Mouse (Mus musculus): Measurements from ENCODE around the gene Pde1c. TPM values are rescaled to one million over a fixed set of nuclear protein-coding genes. Genes with fewer than 3 reads are reported as not detected.

Pde1c gene
- polyA plus RNA-seq, 1 experiment from 2014 or later: 3.2 TPM

DNA sequence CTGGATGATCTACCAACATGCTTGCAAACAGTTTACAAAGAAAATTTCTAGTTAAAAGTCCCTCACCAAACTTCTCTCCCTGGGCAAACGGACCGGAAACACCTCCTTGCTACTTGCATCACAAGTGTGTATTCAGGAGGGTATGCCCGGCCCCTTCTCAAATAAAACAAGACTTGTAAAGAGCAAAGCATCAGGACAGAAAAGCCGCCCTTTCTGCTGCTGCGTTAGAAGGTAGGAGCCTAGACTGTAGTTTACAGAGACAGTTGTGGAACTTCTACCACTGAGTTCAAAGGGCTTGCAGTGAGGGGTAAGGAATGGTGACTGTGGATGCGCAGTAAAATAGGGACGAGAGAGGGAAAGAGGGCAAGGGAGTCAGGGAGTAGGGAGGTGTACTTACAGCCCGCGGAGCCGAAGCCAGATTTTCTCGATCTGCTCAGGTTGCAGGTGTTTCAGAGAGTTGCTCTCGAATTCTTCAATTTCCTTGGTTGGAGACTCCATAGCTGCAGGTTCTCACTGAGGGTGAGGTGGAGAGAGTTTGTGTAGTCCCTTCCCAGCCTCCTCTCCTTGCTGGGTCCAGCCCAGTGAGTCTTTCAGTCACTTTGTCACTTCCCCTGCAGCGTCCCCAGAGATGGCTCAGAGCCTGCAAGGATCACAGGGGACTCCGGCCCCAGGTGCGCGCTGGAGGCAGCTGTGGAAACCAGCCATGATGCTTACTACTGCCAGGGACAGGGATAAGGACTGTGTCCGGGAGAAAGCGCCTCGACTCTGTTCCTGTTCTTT is 207.4 kb downstream of the Pde1c start:
- Histone ChIP-seq H3K4me3 (peak overlapping the region; percentile 42), H3K36me3 (no peaks in the 10 kb centered on the region), H3K9ac (peak overlapping the region; percentile 59), H3K9me3 (no peaks in the 10 kb centered on the region), H3K4me1 (peaks cover 20% of the 10 kb centered on the region), H3K27me3 (peaks cover 41% of the 10 kb centered on the region), H3K27ac (no peak overlapping the region), H3K4me2 (replicated peaks) (peak overlapping the region; percentile 73)
- ATAC-seq (ENCODE audit: low FRiP score, low read depth): no peak; the same call in 1 of the 2 replicates
- WGBS: under 1% methylated on average over 19 of the region's 19 CpGs

DNA sequence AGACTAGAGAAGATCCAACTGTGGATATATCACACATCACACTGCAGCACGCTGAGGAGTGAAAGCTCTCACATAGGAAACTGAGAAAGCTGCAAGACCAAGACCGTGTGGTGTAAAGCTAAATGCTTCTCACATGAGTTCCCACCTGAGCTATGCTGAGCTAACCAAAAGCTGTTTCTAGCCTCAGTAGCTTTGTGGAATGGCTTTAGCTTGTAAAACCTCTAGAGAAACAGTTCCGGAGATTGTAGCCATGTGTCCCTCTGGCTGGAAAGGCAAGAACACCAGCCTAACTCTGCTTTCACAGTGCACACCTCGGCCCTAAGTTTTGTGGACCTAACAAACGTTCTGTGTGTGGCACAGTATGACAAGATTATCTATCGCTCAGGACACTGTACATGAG is 208.8 kb downstream of the Pde1c start:
- no peak overlapping the region for H3K27ac ChIP-seq
- peaks cover 20% of the 10 kb centered on the region for H3K4me1 ChIP-seq
- 51% methylated on average over 6 of the region's 6 CpGs for WGBS
- H3K4me3 ChIP-seq: no peak overlapping the region
- ATAC-seq (ENCODE audit: low FRiP score, low read depth): no peak
- no peaks in the 10 kb centered on the region for H3K36me3 ChIP-seq
- H3K9ac ChIP-seq: no peak overlapping the region
- H3K4me2 ChIP-seq (replicated peaks): peak overlapping the region; percentile 73
- H3K9me3 ChIP-seq: no peaks in the 10 kb centered on the region
- peaks cover 41% of the 10 kb centered on the region for H3K27me3 ChIP-seq

DNA sequence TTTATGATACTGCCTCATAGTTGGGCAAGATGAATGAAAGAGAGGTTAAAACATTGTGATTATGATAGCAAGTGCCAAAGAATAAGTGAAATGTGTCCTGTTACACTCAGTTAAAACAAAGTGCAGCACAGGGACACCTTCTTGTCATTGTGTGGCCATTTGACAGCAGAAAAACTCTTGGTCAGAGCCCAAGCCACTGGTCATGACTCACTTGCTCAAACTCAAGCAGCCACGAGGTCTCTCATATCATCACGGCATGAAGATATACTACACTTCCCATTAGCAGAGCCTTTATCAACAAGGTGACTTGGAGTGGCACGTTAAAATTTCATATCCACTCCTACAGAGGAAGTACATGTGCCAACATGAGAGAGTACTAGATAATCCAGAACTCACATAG is 209.8 kb downstream of the Pde1c start:
- no peaks in the 10 kb centered on the region for H3K9me3 ChIP-seq
- H3K36me3 ChIP-seq: no peaks in the 10 kb centered on the region
- H3K4me3 ChIP-seq: no peak overlapping the region
- ATAC-seq (ENCODE audit: low FRiP score, low read depth): no peak
- H3K9ac ChIP-seq: no peak overlapping the region
- no peak overlapping the region for H3K27ac ChIP-seq
- H3K27me3 ChIP-seq: peaks cover 39% of the 10 kb centered on the region
- no peak overlapping the region for H3K4me2 ChIP-seq (replicated peaks)
- WGBS: 90% methylated on average over 3 of the region's 3 CpGs
- H3K4me1 ChIP-seq: peaks cover 20% of the 10 kb centered on the region

DNA sequence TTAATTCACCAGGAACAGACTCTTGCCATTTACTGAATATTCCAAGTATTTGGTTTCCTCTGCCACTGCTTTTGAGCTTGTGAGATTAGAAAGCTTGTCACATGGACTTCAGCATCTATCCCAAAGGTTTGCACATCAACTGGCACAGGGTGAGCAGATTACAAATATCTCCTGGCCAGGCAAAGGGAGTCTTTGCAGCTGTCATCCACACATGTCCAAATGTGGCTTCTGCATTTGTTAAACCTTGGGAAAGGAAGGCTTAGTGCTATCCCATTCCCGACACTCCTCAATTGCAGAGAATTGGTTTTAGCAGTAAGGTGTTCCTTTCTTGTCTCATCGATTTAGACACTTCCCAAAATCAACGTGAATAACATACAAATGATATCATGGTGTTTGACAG is 221.7 kb downstream of the Pde1c start:
- H3K4me1 ChIP-seq: 0 out of 2 replicates have a peak, but pooled peaks cover 6% of the 10 kb centered on the region
- no peaks in the 10 kb centered on the region for H3K27me3 ChIP-seq
- ATAC-seq (ENCODE audit: low FRiP score, low read depth): no peak
- H3K4me2 ChIP-seq (replicated peaks): no peak overlapping the region
- no peaks in the 10 kb centered on the region for H3K36me3 ChIP-seq
- no peak overlapping the region for H3K4me3 ChIP-seq
- WGBS: 80% methylated on average over 3 of the region's 3 CpGs
- H3K27ac ChIP-seq: no peak overlapping the region; the same call in 1 of the 2 replicates
- H3K9me3 ChIP-seq: no peaks in the 10 kb centered on the region
- H3K9ac ChIP-seq: no peak overlapping the region

DNA sequence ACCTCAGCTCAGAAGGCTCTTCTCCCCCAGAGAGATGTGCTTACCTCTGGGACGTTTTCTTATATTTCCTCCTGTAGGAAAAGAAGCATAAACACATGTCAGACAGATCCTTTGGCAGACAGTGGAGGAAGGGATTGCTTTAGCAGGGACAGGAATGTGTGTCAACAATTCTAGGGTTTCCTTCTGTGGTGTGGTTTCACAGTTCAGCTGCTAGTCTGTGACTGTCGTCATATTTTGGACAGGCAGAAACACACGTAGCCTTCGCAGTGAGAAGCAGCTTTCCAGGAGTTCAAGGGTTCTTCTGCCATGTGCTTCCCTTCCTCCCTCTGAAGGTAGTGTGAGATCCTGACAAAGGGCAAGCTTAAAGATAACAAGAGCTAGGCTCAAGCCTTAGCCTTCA is 223.8 kb downstream of the Pde1c start:
- WGBS: 55% methylated on average over 4 of the region's 4 CpGs
- Histone ChIP-seq H3K9ac (no peak overlapping the region), H3K9me3 (no peaks in the 10 kb centered on the region), H3K27ac (no peak overlapping the region), H3K4me3 (no peak overlapping the region), H3K4me2 (replicated peaks) (no peak overlapping the region), H3K36me3 (no peaks in the 10 kb centered on the region), H3K27me3 (no peaks in the 10 kb centered on the region), H3K4me1 (0 out of 2 replicates have a peak, but pooled peaks cover 6% of the 10 kb centered on the region)
- peak; percentile 58 for ATAC-seq (ENCODE audit: low FRiP score, low read depth)

DNA sequence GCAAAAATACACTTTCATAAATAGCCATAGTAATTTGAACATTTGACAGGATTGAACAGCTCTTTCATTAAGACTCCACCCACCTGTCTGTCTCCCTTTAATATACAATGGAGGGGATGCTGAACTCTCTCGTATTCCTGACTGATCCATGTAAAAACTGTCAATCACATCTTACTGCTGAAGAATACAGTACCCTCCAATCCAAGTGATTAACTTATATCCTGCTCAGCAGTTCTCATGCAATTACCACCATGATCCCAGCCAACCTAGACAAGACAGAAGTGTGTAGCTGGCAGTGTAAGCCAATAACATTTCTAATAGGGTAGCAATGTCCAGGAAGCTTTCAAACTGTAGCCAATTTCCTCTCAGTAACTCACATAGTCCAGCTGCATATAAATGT is 226.9 kb downstream of the Pde1c start:
- ATAC-seq (ENCODE audit: low FRiP score, low read depth): no peak
- Histone ChIP-seq H3K9ac (no peak overlapping the region), H3K4me3 (no peak overlapping the region), H3K27ac (no peak overlapping the region), H3K4me1 (no peaks in the 10 kb centered on the region), H3K4me2 (replicated peaks) (no peak overlapping the region), H3K36me3 (no peaks in the 10 kb centered on the region), H3K27me3 (no peaks in the 10 kb centered on the region), H3K9me3 (no peaks in the 10 kb centered on the region)
- WGBS: 70% methylated on average over 1 of the region's 1 CpGs

DNA sequence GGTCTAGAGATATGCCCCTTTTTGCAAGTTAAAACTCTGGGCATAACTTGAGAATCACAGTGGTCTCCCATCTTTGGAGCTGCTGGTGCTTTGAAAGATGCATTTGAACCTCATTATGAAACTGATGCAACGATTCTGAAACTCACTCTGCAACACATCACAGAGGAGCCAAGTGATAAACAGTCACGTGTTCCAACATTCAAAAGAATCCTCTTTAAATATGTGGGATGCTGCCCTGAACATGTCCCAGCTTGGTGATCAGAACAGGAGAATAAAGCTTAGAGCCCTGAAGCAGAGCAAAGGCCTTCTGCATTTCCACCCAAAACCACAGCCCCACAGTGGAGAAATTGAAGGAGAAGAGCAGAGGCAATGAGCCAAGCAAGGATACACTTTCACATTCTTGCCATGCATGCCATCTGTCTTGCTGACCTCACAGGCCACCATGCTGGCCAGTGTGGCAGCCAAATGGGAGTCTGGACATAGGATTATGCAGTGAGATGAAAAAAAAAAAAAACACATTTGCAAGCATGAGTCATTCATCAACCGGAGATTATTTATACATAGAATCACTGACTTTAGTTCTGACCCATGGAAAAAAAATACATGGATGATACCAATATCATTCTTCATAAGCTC is 233.0 kb downstream of the Pde1c start:
- WGBS: 77% methylated on average over 3 of the region's 3 CpGs
- Histone ChIP-seq H3K4me1 (no peaks in the 10 kb centered on the region), H3K27me3 (no peaks in the 10 kb centered on the region), H3K27ac (no peak overlapping the region), H3K36me3 (no peaks in the 10 kb centered on the region), H3K4me3 (no peak overlapping the region), H3K4me2 (replicated peaks) (no peak overlapping the region), H3K9me3 (no peaks in the 10 kb centered on the region), H3K9ac (no peak overlapping the region)
- ATAC-seq (ENCODE audit: low FRiP score, low read depth): no peak

DNA sequence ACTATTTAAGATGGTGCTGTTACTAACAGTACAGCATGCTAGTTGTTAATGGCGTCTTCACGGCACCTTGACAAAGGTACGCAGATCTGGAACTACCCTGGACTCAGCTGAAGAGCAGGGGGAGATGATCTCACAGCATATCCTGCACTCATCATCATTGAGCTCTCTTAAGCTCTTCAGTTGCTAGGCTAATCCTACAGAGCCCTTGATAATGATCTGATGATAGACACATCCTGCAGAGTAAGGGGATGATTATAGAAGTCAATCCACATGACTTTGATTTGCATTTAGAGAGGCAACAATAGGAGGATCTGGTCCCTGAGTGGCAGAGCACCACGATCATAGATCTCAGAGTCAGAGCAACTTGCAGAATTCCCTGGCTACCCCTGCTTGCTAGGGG is 236.8 kb downstream of the Pde1c start:
- H3K27ac ChIP-seq: no peak overlapping the region
- H3K4me1 ChIP-seq: no peaks in the 10 kb centered on the region
- WGBS: 83% methylated on average over 4 of the region's 4 CpGs
- H3K9ac ChIP-seq: no peak overlapping the region
- ATAC-seq (ENCODE audit: low FRiP score, low read depth): no peak
- H3K4me3 ChIP-seq: no peak overlapping the region
- no peaks in the 10 kb centered on the region for H3K27me3 ChIP-seq
- no peaks in the 10 kb centered on the region for H3K9me3 ChIP-seq
- H3K36me3 ChIP-seq: no peaks in the 10 kb centered on the region
- H3K4me2 ChIP-seq (replicated peaks): no peak overlapping the region

DNA sequence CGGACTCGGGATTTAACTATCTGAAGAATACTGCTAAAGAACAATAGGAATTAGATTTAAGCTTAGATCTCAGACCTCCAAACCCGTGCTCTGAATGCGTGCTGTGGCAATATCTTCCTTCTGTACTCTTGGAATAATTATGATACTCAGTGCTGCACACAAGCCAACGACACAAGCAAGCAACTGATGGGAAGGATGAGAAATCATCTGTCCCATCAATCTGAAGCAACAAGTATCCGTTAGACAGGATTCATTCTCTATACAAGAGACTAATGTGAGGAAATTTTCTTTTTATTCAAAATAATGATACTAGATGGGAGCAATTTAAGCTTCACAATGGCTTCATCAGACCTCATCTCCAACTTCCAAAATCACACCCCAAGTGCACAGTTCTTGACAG is 237.5 kb downstream of the Pde1c start:
- H3K4me2 ChIP-seq (replicated peaks): no peak overlapping the region
- H3K27me3 ChIP-seq: no peaks in the 10 kb centered on the region
- no peaks in the 10 kb centered on the region for H3K36me3 ChIP-seq
- no peak overlapping the region for H3K9ac ChIP-seq
- 88% methylated on average over 6 of the region's 6 CpGs for WGBS
- ATAC-seq (ENCODE audit: low FRiP score, low read depth): no peak
- no peak overlapping the region for H3K27ac ChIP-seq
- H3K9me3 ChIP-seq: no peaks in the 10 kb centered on the region
- no peaks in the 10 kb centered on the region for H3K4me1 ChIP-seq
- no peak overlapping the region for H3K4me3 ChIP-seq

DNA sequence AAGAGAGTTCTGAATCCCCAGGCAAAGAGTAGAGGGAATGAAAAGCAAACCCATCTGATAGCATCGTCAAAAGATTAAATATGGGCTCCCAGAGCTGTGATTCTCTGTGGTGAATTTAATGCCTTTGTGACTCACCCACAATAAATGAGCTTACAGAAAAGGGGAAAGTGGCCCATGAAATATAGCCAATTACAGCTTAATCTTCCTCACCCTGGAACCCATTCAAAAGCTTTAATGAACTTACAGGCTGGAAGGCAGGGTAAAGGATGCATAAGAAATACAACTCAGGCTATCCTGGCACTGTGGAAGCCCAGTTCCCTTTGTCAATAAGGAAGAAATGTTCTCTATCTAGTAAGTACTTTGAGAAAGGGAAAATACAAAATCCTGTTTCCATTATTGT is 240.8 kb downstream of the Pde1c start:
- H3K4me3 ChIP-seq: no peak overlapping the region
- WGBS: 41% methylated on average over 1 of the region's 1 CpGs
- no peak for ATAC-seq (ENCODE audit: low FRiP score, low read depth)
- H3K4me2 ChIP-seq (replicated peaks): no peak overlapping the region
- H3K9ac ChIP-seq: no peak overlapping the region
- H3K9me3 ChIP-seq: no peaks in the 10 kb centered on the region
- no peaks in the 10 kb centered on the region; the same call in 1 of the 2 replicates for H3K4me1 ChIP-seq
- no peak overlapping the region for H3K27ac ChIP-seq
- H3K27me3 ChIP-seq: no peaks in the 10 kb centered on the region
- no peaks in the 10 kb centered on the region for H3K36me3 ChIP-seq

DNA sequence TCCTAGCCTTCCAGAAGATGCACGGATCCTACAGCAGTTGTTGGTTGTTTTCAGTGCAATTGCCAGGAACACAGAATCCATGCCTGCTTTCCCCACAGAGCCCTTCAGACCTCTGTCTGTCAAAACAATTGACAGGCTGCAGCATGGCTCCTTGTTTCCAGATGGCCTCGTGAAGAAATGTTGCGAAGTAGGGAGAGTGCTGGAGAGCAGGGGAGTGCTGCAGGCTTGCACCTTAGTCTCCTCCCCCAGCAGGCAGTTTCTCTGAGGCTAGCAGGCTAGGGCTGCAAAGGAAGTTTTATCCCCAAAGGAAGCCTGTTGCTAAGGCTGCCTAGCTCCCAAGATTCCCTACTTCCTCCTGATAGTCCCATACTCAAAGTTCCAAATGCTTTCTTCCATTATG is 246.1 kb downstream of the Pde1c start:
- Histone ChIP-seq H3K27ac (peak overlapping the region; percentile 48; the same call in 1 of the 2 replicates), H3K36me3 (no peaks in the 10 kb centered on the region), H3K4me1 (peaks cover 4% of the 10 kb centered on the region; the same call in 1 of the 2 replicates), H3K4me2 (replicated peaks) (0 out of 2 replicates have a peak overlapping the region, but pooled peaks have one; percentile 14), H3K9ac (no peak overlapping the region), H3K4me3 (no peak overlapping the region), H3K27me3 (no peaks in the 10 kb centered on the region), H3K9me3 (no peaks in the 10 kb centered on the region)
- peak; percentile 81 for ATAC-seq (ENCODE audit: low FRiP score, low read depth)
- WGBS: 3% methylated on average over 3 of the region's 3 CpGs

DNA sequence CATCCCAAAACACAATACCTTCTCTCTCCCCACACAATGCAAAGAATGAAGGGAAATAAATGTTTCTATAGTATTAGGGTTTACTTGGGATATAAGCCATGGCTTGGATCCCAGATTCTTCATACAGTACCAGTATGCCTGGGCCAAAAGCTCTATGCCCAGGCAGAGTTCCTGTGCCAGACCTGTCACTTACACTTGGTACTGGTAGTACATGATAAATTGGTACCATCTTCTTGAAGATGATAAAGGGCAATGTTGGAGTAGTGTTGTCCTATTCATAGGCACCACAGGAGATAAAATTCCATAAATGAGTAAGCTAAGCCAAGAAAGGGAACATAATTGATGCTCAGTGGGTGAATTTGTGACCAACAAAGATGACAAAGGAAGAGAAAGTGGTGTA is 258.6 kb downstream of the Pde1c start:
- no peak overlapping the region for H3K9ac ChIP-seq
- no peaks in the 10 kb centered on the region for H3K36me3 ChIP-seq
- no peak for ATAC-seq (ENCODE audit: low FRiP score, low read depth)
- H3K27me3 ChIP-seq: no peaks in the 10 kb centered on the region
- H3K27ac ChIP-seq: no peak overlapping the region
- no peaks in the 10 kb centered on the region for H3K9me3 ChIP-seq
- H3K4me2 ChIP-seq (replicated peaks): no peak overlapping the region
- H3K4me1 ChIP-seq: no peaks in the 10 kb centered on the region
- H3K4me3 ChIP-seq: no peak overlapping the region
